Mouse (Mus musculus): ENCODE data around the gene Dars2. TPM values are rescaled to one million over a fixed set of nuclear protein-coding genes. Genes with fewer than 3 reads are reported as not detected.
"Not testable (repeated sequence)": the region's sequence is repeated elsewhere in the genome, so short reads cannot be mapped to it uniquely, and the experiment has no call there.

Gene Dars2
- polyA plus RNA-seq, 1 experiment from 2014 or later: 48.2 TPM

GRCm38 (mm10) chr1:161032345-161032744 lies 38.1 kb downstream of the Dars2 start:
- Histone ChIP-seq H3K36me3 (peaks cover 59% of the 10 kb centered on the region), H3K4me1 (replicated peaks) (peaks cover 17% of the 10 kb centered on the region), H3K9me3 (no peaks in the 10 kb centered on the region), H3K27me3 (ENCODE audit: insufficient read depth, poor library complexity, severe bottlenecking) (no peaks in the 10 kb centered on the region), H3K4me3 (no peak overlapping the region), H3K27ac (no peak overlapping the region)
- 89% methylated on average over 7 of the region's 7 CpGs for WGBS
- no peak for DNase-seq (ENCODE audit: low spot score)

- Histone ChIP-seq H3K9me3 (no peaks in the 10 kb centered on the region), H3K27me3 (ENCODE audit: insufficient read depth, poor library complexity, severe bottlenecking) (no peaks in the 10 kb centered on the region), H3K27ac (no peak overlapping the region), H3K36me3 (peaks cover 59% of the 10 kb centered on the region), H3K4me3 (no peak overlapping the region), H3K4me1 (replicated peaks) (peaks cover 13% of the 10 kb centered on the region)
- WGBS: 94% methylated on average over 9 of the region's 9 CpGs
- DNase-seq (ENCODE audit: low spot score): no peak
Measured at GRCm38 (mm10) chr1:161031881-161032280, 38.6 kb downstream of the Dars2 start.

GRCm38 (mm10) chr1:161030058-161030457 lies 40.4 kb downstream of the Dars2 start:
- Histone ChIP-seq H3K27ac (no peak overlapping the region), H3K4me3 (no peak overlapping the region), H3K36me3 (peaks cover 53% of the 10 kb centered on the region), H3K9me3 (no peaks in the 10 kb centered on the region), H3K27me3 (ENCODE audit: insufficient read depth, poor library complexity, severe bottlenecking) (no peaks in the 10 kb centered on the region), H3K4me1 (replicated peaks) (peaks cover 10% of the 10 kb centered on the region)
- no peak for DNase-seq (ENCODE audit: low spot score)
- WGBS: 97% methylated on average over 3 of the region's 3 CpGs

GRCm38 (mm10) chr1:161028427-161028826 lies 42.0 kb downstream of the Dars2 start:
- H3K27me3 ChIP-seq (ENCODE audit: insufficient read depth, poor library complexity, severe bottlenecking); H3K27ac ChIP-seq; H3K4me3 ChIP-seq; H3K9me3 ChIP-seq; H3K4me1 ChIP-seq (replicated peaks); DNase-seq (ENCODE audit: low spot score): not testable (repeated sequence)
- H3K36me3 ChIP-seq: peaks cover 61% of the 10 kb centered on the region
- WGBS: 85% methylated on average over 1 of the region's 1 CpGs

GRCm38 (mm10) chr1:161027196-161027595 lies 43.3 kb downstream of the Dars2 start:
- 84% methylated on average over 2 of the region's 2 CpGs for WGBS
- Histone ChIP-seq H3K4me1 (replicated peaks) (no peaks in the 10 kb centered on the region), H3K36me3 (peaks cover 57% of the 10 kb centered on the region), H3K4me3 (no peak overlapping the region), H3K27ac (no peak overlapping the region), H3K27me3 (ENCODE audit: insufficient read depth, poor library complexity, severe bottlenecking) (no peaks in the 10 kb centered on the region), H3K9me3 (no peaks in the 10 kb centered on the region)
- DNase-seq (ENCODE audit: low spot score): no peak

- H3K36me3 ChIP-seq: peaks cover 49% of the 10 kb centered on the region
- no peaks in the 10 kb centered on the region for H3K4me1 ChIP-seq (replicated peaks)
- DNase-seq (ENCODE audit: low spot score): no peak
- H3K9me3 ChIP-seq: no peaks in the 10 kb centered on the region
- no peak overlapping the region for H3K27ac ChIP-seq
- H3K4me3 ChIP-seq: no peak overlapping the region
- 90% methylated on average over 5 of the region's 5 CpGs for WGBS
- no peaks in the 10 kb centered on the region for H3K27me3 ChIP-seq (ENCODE audit: insufficient read depth, poor library complexity, severe bottlenecking)
Measured at GRCm38 (mm10) chr1:161025410-161026210, 44.8 kb downstream of the Dars2 start.

- WGBS: 96% methylated on average over 14 of the region's 14 CpGs
- no peak overlapping the region for H3K27ac ChIP-seq
- no peaks in the 10 kb centered on the region for H3K4me1 ChIP-seq (replicated peaks)
- no peaks in the 10 kb centered on the region for H3K27me3 ChIP-seq (ENCODE audit: insufficient read depth, poor library complexity, severe bottlenecking)
- H3K36me3 ChIP-seq: peaks cover 53% of the 10 kb centered on the region
- no peak overlapping the region for H3K4me3 ChIP-seq
- DNase-seq (ENCODE audit: low spot score): no peak
- H3K9me3 ChIP-seq: no peaks in the 10 kb centered on the region
Measured at GRCm38 (mm10) chr1:161020051-161020450, 50.4 kb downstream of the Dars2 start.

GRCm38 (mm10) chr1:161016378-161016777 lies 54.1 kb downstream of the Dars2 start:
- H3K4me3 ChIP-seq: no peak overlapping the region
- H3K27ac ChIP-seq: no peak overlapping the region
- WGBS: 89% methylated on average over 2 of the region's 2 CpGs
- H3K4me1 ChIP-seq (replicated peaks): no peaks in the 10 kb centered on the region
- DNase-seq (ENCODE audit: low spot score): no peak
- no peaks in the 10 kb centered on the region for H3K27me3 ChIP-seq (ENCODE audit: insufficient read depth, poor library complexity, severe bottlenecking)
- no peaks in the 10 kb centered on the region for H3K9me3 ChIP-seq
- H3K36me3 ChIP-seq: peaks cover 66% of the 10 kb centered on the region

GRCm38 (mm10) chr1:161010436-161010835 lies 60.0 kb downstream of the Dars2 start:
- Histone ChIP-seq H3K36me3 (peaks cover 49% of the 10 kb centered on the region), H3K27me3 (ENCODE audit: insufficient read depth, poor library complexity, severe bottlenecking) (no peaks in the 10 kb centered on the region), H3K27ac (no peak overlapping the region), H3K4me1 (replicated peaks) (no peaks in the 10 kb centered on the region), H3K4me3 (no peak overlapping the region), H3K9me3 (no peaks in the 10 kb centered on the region)
- 92% methylated on average over 4 of the region's 4 CpGs for WGBS
- DNase-seq (ENCODE audit: low spot score): no peak

- H3K4me1 ChIP-seq (replicated peaks): no peaks in the 10 kb centered on the region
- H3K36me3 ChIP-seq: peaks cover 48% of the 10 kb centered on the region
- DNase-seq (ENCODE audit: low spot score): no peak
- no peak overlapping the region for H3K27ac ChIP-seq
- H3K4me3 ChIP-seq: no peak overlapping the region
- whole genome bisulfite sequencing: 91% methylated on average over 2 of the region's 2 CpGs
- no peaks in the 10 kb centered on the region for H3K9me3 ChIP-seq
- no peaks in the 10 kb centered on the region for H3K27me3 ChIP-seq (ENCODE audit: insufficient read depth, poor library complexity, severe bottlenecking)
Measured at GRCm38 (mm10) chr1:161008038-161008437, 62.4 kb downstream of the Dars2 start.

- no peak for DNase-seq (ENCODE audit: low spot score)
Measured at GRCm38 (mm10) chr1:161006471-161006870, 64.0 kb downstream of the Dars2 start.

GRCm38 (mm10) chr1:161005526-161005925 lies 64.9 kb downstream of the Dars2 start:
- H3K4me3 ChIP-seq: no peak overlapping the region
- H3K36me3 ChIP-seq: peaks cover 38% of the 10 kb centered on the region
- WGBS: 81% methylated on average over 3 of the region's 3 CpGs
- DNase-seq (ENCODE audit: low spot score): no peak
- H3K27ac ChIP-seq: no peak overlapping the region
- no peaks in the 10 kb centered on the region for H3K9me3 ChIP-seq
- no peaks in the 10 kb centered on the region for H3K4me1 ChIP-seq (replicated peaks)
- no peaks in the 10 kb centered on the region for H3K27me3 ChIP-seq (ENCODE audit: insufficient read depth, poor library complexity, severe bottlenecking)

More at GRCm38 (mm10) chr1:161006471-161006870, 64.0 kb downstream of the Dars2 start:
- no peaks in the 10 kb centered on the region for H3K4me1 ChIP-seq (replicated peaks)
- H3K9me3 ChIP-seq: no peaks in the 10 kb centered on the region
- WGBS: 85% methylated on average over 5 of the region's 5 CpGs
- H3K27ac ChIP-seq: no peak overlapping the region
- H3K36me3 ChIP-seq: peaks cover 40% of the 10 kb centered on the region
- no peaks in the 10 kb centered on the region for H3K27me3 ChIP-seq (ENCODE audit: insufficient read depth, poor library complexity, severe bottlenecking)
- no peak overlapping the region for H3K4me3 ChIP-seq

- Histone ChIP-seq H3K27me3 (ENCODE audit: insufficient read depth, poor library complexity, severe bottlenecking) (no peaks in the 10 kb centered on the region), H3K36me3 (peaks cover 38% of the 10 kb centered on the region), H3K9me3 (no peaks in the 10 kb centered on the region), H3K4me1 (replicated peaks) (no peaks in the 10 kb centered on the region), H3K4me3 (no peak overlapping the region), H3K27ac (no peak overlapping the region)
- 73% methylated on average over 4 of the region's 4 CpGs for WGBS
- DNase-seq (ENCODE audit: low spot score): no peak
Measured at GRCm38 (mm10) chr1:161004942-161005341, 65.5 kb downstream of the Dars2 start.
